Mouse (Mus musculus): ENCODE measurements around the gene Gclm. TPM values are rescaled to one million over a fixed set of nuclear protein-coding genes. Genes with fewer than 3 reads are reported as not detected.
A peak's percentile ranks its signal among the peaks of the same experiment; 100 is the strongest.

Gclm gene
- polyA plus RNA-seq, 1 experiment from 2014 or later: 391 TPM

- no peak overlapping the region for H3K4me3 ChIP-seq (ENCODE audit: low read depth, low read length)
- peaks cover 39% of the 10 kb centered on the region for H3K4me1 ChIP-seq (ENCODE audit: insufficient read depth)
- DNase-seq (no peak), ATAC-seq (no peak)
- no peak overlapping the region for H3K4me2 ChIP-seq (ENCODE audit: low read depth, low read length)
- H3K27me3 ChIP-seq (ENCODE audit: insufficient read depth, low read length): no peaks in the 10 kb centered on the region
- H3K9ac ChIP-seq (replicated peaks): no peak overlapping the region
- H3K9me3 ChIP-seq (ENCODE audit: low read length): no peaks in the 10 kb centered on the region
- no peak for TF ChIP-seq EP300 (IDR thresholded peaks at IDR 0.05; ENCODE audit: low read depth)
- 69% methylated on average over 5 of the region's 5 CpGs for WGBS (ENCODE audit: insufficient replicate concordance)
- no peaks in the 10 kb centered on the region for H3K36me3 ChIP-seq (replicated peaks; ENCODE audit: insufficient read depth, low read length)
- peak overlapping the region; percentile 72 for H3K27ac ChIP-seq (ENCODE audit: low read depth)
Observed at GRCm38 (mm10) chr3:122200447-122200846, 44.9 kb upstream of the Gclm start.

GRCm38 (mm10) chr3:122202307-122202732 lies 43.0 kb upstream of the Gclm start:
- Histone ChIP-seq H3K27me3 (ENCODE audit: insufficient read depth, low read length) (no peaks in the 10 kb centered on the region), H3K9ac (replicated peaks) (peak overlapping the region; percentile 11; the same call in 1 of the 2 replicates), H3K27ac (ENCODE audit: low read depth) (no peak overlapping the region), H3K4me3 (ENCODE audit: low read depth, low read length) (no peak overlapping the region), H3K4me2 (ENCODE audit: low read depth, low read length) (no peak overlapping the region), H3K36me3 (replicated peaks; ENCODE audit: insufficient read depth, low read length) (no peaks in the 10 kb centered on the region), H3K9me3 (ENCODE audit: low read length) (no peaks in the 10 kb centered on the region), H3K4me1 (ENCODE audit: insufficient read depth) (peaks cover 25% of the 10 kb centered on the region)
- 25% methylated on average over 5 of the region's 5 CpGs for WGBS (ENCODE audit: insufficient replicate concordance)
- TF ChIP-seq CTCF (IDR thresholded peaks at IDR 0.05; ENCODE audit: low read depth) (no peak), EP300 (IDR thresholded peaks at IDR 0.05; ENCODE audit: low read depth) (no peak)
- no peak for DNase-seq
- no peak for ATAC-seq

- no peak for TF ChIP-seq EP300 (IDR thresholded peaks at IDR 0.05; ENCODE audit: low read depth)
- TF ChIP-seq CTCF (IDR thresholded peaks at IDR 0.05; ENCODE audit: low read depth): no peak
- ATAC-seq (no peak), DNase-seq (no peak)
- Histone ChIP-seq H3K9ac (replicated peaks) (no peak overlapping the region), H3K36me3 (replicated peaks; ENCODE audit: insufficient read depth, low read length) (no peaks in the 10 kb centered on the region), H3K9me3 (ENCODE audit: low read length) (no peaks in the 10 kb centered on the region), H3K27ac (ENCODE audit: low read depth) (no peak overlapping the region), H3K4me1 (ENCODE audit: insufficient read depth) (peaks cover 21% of the 10 kb centered on the region), H3K27me3 (ENCODE audit: insufficient read depth, low read length) (no peaks in the 10 kb centered on the region), H3K4me3 (ENCODE audit: low read depth, low read length) (no peak overlapping the region), H3K4me2 (ENCODE audit: low read depth, low read length) (no peak overlapping the region)
- 67% methylated on average over 9 of the region's 9 CpGs for WGBS (ENCODE audit: insufficient replicate concordance)
Observed at GRCm38 (mm10) chr3:122203675-122204329, 41.6 kb upstream of the Gclm start.

- no peak for TF ChIP-seq EP300 (IDR thresholded peaks at IDR 0.05; ENCODE audit: low read depth)
- TF ChIP-seq CTCF (IDR thresholded peaks at IDR 0.05; ENCODE audit: low read depth): no peak
- DNase-seq (no peak), ATAC-seq (no peak)
- Histone ChIP-seq H3K4me1 (ENCODE audit: insufficient read depth) (peaks cover 13% of the 10 kb centered on the region), H3K27me3 (ENCODE audit: insufficient read depth, low read length) (no peaks in the 10 kb centered on the region), H3K9me3 (ENCODE audit: low read length) (no peaks in the 10 kb centered on the region), H3K27ac (ENCODE audit: low read depth) (peak overlapping the region; percentile 74), H3K9ac (replicated peaks) (no peak overlapping the region), H3K4me2 (ENCODE audit: low read depth, low read length) (no peak overlapping the region), H3K36me3 (replicated peaks; ENCODE audit: insufficient read depth, low read length) (no peaks in the 10 kb centered on the region), H3K4me3 (ENCODE audit: low read depth, low read length) (no peak overlapping the region)
- WGBS (ENCODE audit: insufficient replicate concordance): 71% methylated on average over 6 of the region's 6 CpGs
Observed at GRCm38 (mm10) chr3:122205753-122206152, 39.6 kb upstream of the Gclm start.

GRCm38 (mm10) chr3:122206279-122207070 lies 38.9 kb upstream of the Gclm start:
- ATAC-seq (peak; percentile 91), DNase-seq (peak; percentile 71)
- no peak overlapping the region for H3K9ac ChIP-seq (replicated peaks)
- H3K4me3 ChIP-seq (ENCODE audit: low read depth, low read length): no peak overlapping the region
- no peaks in the 10 kb centered on the region for H3K27me3 ChIP-seq (ENCODE audit: insufficient read depth, low read length)
- WGBS (ENCODE audit: insufficient replicate concordance): 58% methylated on average over 8 of the region's 8 CpGs
- H3K4me1 ChIP-seq (ENCODE audit: insufficient read depth): peaks cover 13% of the 10 kb centered on the region
- peak; percentile 71; the same call in 1 of the 2 replicates for TF ChIP-seq EP300 (IDR thresholded peaks at IDR 0.05; ENCODE audit: low read depth)
- TF ChIP-seq CTCF (IDR thresholded peaks at IDR 0.05; ENCODE audit: low read depth): no peak
- H3K4me2 ChIP-seq (ENCODE audit: low read depth, low read length): 0 out of 2 replicates have a peak overlapping the region, but pooled peaks have one; percentile 22
- H3K36me3 ChIP-seq (replicated peaks; ENCODE audit: insufficient read depth, low read length): no peaks in the 10 kb centered on the region
- H3K27ac ChIP-seq (ENCODE audit: low read depth): peak overlapping the region; percentile 74
- H3K9me3 ChIP-seq (ENCODE audit: low read length): no peaks in the 10 kb centered on the region

GRCm38 (mm10) chr3:122207766-122208165 lies 37.6 kb upstream of the Gclm start:
- Histone ChIP-seq H3K9me3 (ENCODE audit: low read length) (no peaks in the 10 kb centered on the region), H3K27ac (ENCODE audit: low read depth) (peak overlapping the region; percentile 51; the same call in 1 of the 2 replicates), H3K36me3 (replicated peaks; ENCODE audit: insufficient read depth, low read length) (no peaks in the 10 kb centered on the region), H3K4me1 (ENCODE audit: insufficient read depth) (peaks cover 7% of the 10 kb centered on the region; the same call in 1 of the 2 replicates), H3K4me2 (ENCODE audit: low read depth, low read length) (no peak overlapping the region), H3K9ac (replicated peaks) (no peak overlapping the region), H3K27me3 (ENCODE audit: insufficient read depth, low read length) (no peaks in the 10 kb centered on the region), H3K4me3 (ENCODE audit: low read depth, low read length) (no peak overlapping the region)
- WGBS (ENCODE audit: insufficient replicate concordance): 78% methylated on average over 6 of the region's 6 CpGs
- DNase-seq (no peak), ATAC-seq (no peak)
- TF ChIP-seq CTCF (IDR thresholded peaks at IDR 0.05; ENCODE audit: low read depth) (no peak), EP300 (IDR thresholded peaks at IDR 0.05; ENCODE audit: low read depth) (no peak)
